Mouse (Mus musculus): ENCODE measurements at regions not wholly inside any gene's neighbourhood (a gene's known extent, or its start where the extent isn't known, plus 50 kb on each side); places are given as distances from the start of the nearest gene placed in this dataset.

DNA sequence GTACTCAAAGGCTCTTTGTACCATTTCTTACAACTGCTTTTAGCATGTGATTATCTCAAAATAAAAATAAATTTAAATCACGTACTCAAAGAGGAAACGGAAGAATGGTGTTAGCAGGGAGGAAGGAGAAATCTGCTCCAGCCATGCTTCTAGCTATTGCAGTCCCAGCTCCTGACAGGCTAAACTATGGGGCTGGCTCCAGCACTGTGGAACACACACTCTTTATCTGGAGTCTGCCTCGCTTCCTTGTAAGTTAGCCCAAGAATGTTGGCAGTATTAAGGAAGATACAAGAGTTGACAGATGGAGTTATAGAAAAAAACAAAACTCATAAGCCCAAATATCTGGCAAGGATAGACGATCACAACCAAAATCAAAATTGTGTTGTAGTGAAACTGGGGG is 161.5 kb upstream of the AI593442 start:
- 51% methylated on average over 4 of the region's 4 CpGs for WGBS
- no peaks in the 10 kb centered on the region for H3K9me3 ChIP-seq
- H3K4me2 ChIP-seq, result no peak overlapping the region
- no peak overlapping the region for H3K27ac ChIP-seq (replicated peaks)
- H3K4me3 ChIP-seq, result no peak overlapping the region
- no peaks in the 10 kb centered on the region for H3K36me3 ChIP-seq
- H3K4me1 ChIP-seq, result no peaks in the 10 kb centered on the region
- no peak overlapping the region for H3K9ac ChIP-seq
- ATAC-seq (ENCODE audit: extremely low read depth, insufficient number of reproducible peaks, low FRiP score, low TSS enrichment), result no peak
- no peaks in the 10 kb centered on the region for H3K27me3 ChIP-seq (replicated peaks)

DNA sequence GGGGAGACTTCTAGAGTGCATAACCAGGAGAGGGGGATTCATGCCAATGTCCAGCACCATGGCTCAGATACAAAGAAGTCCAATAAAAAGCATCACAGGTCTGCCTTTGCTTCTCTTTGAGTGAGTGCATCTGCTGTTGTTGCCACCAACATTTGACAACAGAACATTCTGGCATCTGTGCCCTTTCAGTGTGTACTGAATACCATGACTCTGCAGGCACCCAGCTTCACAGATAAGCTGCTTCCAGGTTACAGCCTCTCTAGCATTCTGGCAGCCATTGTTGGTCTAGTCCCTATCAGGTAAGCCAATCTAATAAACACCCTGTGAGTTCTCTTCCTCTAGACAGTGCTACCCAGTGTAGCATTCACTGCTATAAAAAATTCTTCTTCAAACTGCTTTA is 160.4 kb upstream of the AI593442 start:
- no peak overlapping the region for H3K4me3 ChIP-seq
- ATAC-seq (ENCODE audit: extremely low read depth, insufficient number of reproducible peaks, low FRiP score, low TSS enrichment), result no peak
- H3K27ac ChIP-seq (replicated peaks), result no peak overlapping the region
- H3K4me1 ChIP-seq, result no peaks in the 10 kb centered on the region
- no peak overlapping the region for H3K4me2 ChIP-seq
- no peaks in the 10 kb centered on the region for H3K9me3 ChIP-seq
- H3K36me3 ChIP-seq, result no peaks in the 10 kb centered on the region
- H3K27me3 ChIP-seq (replicated peaks), result no peaks in the 10 kb centered on the region
- no peak overlapping the region for H3K9ac ChIP-seq

GRCm38 (mm10) chr9:52836151-52836630 is 156.6 kb upstream of the AI593442 start:
- Histone ChIP-seq H3K9me3 (no peaks in the 10 kb centered on the region), H3K4me2 (no peak overlapping the region), H3K4me1 (no peaks in the 10 kb centered on the region), H3K36me3 (no peaks in the 10 kb centered on the region), H3K4me3 (no peak overlapping the region), H3K9ac (no peak overlapping the region), H3K27ac (replicated peaks) (no peak overlapping the region), H3K27me3 (replicated peaks) (no peaks in the 10 kb centered on the region)
- WGBS, result 66% methylated on average over 6 of the region's 6 CpGs
- no peak for ATAC-seq (ENCODE audit: extremely low read depth, insufficient number of reproducible peaks, low FRiP score, low TSS enrichment)

DNA sequence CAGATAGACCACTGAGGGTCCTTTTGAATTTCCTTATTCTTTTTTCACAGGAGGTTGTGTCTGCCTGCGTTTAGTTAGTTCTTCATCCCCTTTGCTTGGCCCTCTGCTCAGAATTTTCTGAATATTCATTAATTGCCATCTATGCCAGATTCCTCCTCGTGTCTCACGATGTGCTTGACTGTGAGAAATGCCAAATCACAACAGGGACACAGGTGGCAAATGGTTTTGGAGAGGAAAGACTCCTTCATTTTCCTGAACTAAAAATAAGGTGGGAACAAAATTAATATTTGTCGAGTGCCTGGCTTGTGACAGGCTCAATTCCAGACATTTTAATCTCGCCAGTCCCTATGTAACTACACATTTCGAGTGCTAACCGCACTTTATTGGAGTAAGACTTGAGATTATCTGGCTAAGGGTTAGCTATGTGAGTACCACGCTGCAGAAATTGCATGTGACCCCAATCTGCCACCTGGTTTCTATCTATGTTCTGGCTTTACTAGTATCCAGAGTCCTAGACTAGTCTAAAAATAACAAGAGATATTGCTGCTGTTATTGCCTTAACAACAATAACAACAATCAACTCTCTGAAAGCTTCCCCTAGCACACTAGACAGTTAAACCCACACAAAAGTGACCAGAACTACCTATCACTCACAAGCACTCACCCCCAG is 156.0 kb upstream of the AI593442 start:
- no peak overlapping the region for H3K9ac ChIP-seq
- no peak overlapping the region for H3K4me3 ChIP-seq
- 63% methylated on average over 8 of the region's 8 CpGs for WGBS
- H3K36me3 ChIP-seq, result no peaks in the 10 kb centered on the region
- no peaks in the 10 kb centered on the region for H3K4me1 ChIP-seq
- H3K27me3 ChIP-seq (replicated peaks), result no peaks in the 10 kb centered on the region
- no peaks in the 10 kb centered on the region for H3K9me3 ChIP-seq
- ATAC-seq (ENCODE audit: extremely low read depth, insufficient number of reproducible peaks, low FRiP score, low TSS enrichment), result no peak
- H3K4me2 ChIP-seq, result no peak overlapping the region
- H3K27ac ChIP-seq (replicated peaks), result no peak overlapping the region

- no peak for ATAC-seq (ENCODE audit: extremely low read depth, insufficient number of reproducible peaks, low FRiP score, low TSS enrichment)
- 73% methylated on average over 1 of the region's 1 CpGs for WGBS
- no peak overlapping the region for H3K9ac ChIP-seq
- no peaks in the 10 kb centered on the region for H3K9me3 ChIP-seq
- no peak overlapping the region for H3K27ac ChIP-seq (replicated peaks)
- H3K4me1 ChIP-seq, result no peaks in the 10 kb centered on the region
- no peak overlapping the region for H3K4me3 ChIP-seq
- no peaks in the 10 kb centered on the region for H3K27me3 ChIP-seq (replicated peaks)
- H3K36me3 ChIP-seq, result no peaks in the 10 kb centered on the region
- no peak overlapping the region for H3K4me2 ChIP-seq
These were observed 147.2 kb upstream of the AI593442 start for GRCm38 (mm10) chr9:52826781-52827180.

- ATAC-seq (ENCODE audit: extremely low read depth, insufficient number of reproducible peaks, low FRiP score, low TSS enrichment), result no peak
These were observed 136.7 kb upstream of the AI593442 start for GRCm38 (mm10) chr9:52816309-52816708.

GRCm38 (mm10) chr9:52802969-52803368 is 123.4 kb upstream of the AI593442 start:
- Histone ChIP-seq H3K4me2 (no peak overlapping the region), H3K27ac (replicated peaks) (no peak overlapping the region), H3K4me1 (no peaks in the 10 kb centered on the region), H3K36me3 (no peaks in the 10 kb centered on the region), H3K9me3 (no peaks in the 10 kb centered on the region), H3K4me3 (no peak overlapping the region), H3K9ac (no peak overlapping the region), H3K27me3 (replicated peaks) (no peaks in the 10 kb centered on the region)
- 86% methylated on average over 13 of the region's 13 CpGs for WGBS
- no peak for ATAC-seq (ENCODE audit: extremely low read depth, insufficient number of reproducible peaks, low FRiP score, low TSS enrichment)

More at GRCm38 (mm10) chr9:52816309-52816708, 136.7 kb upstream of the AI593442 start:
- Histone ChIP-seq H3K4me2 (no peak overlapping the region), H3K27ac (replicated peaks) (no peak overlapping the region), H3K4me3 (no peak overlapping the region), H3K4me1 (no peaks in the 10 kb centered on the region), H3K9ac (no peak overlapping the region), H3K9me3 (no peaks in the 10 kb centered on the region), H3K36me3 (no peaks in the 10 kb centered on the region), H3K27me3 (replicated peaks) (no peaks in the 10 kb centered on the region)
- 72% methylated on average over 4 of the region's 4 CpGs for WGBS

DNA sequence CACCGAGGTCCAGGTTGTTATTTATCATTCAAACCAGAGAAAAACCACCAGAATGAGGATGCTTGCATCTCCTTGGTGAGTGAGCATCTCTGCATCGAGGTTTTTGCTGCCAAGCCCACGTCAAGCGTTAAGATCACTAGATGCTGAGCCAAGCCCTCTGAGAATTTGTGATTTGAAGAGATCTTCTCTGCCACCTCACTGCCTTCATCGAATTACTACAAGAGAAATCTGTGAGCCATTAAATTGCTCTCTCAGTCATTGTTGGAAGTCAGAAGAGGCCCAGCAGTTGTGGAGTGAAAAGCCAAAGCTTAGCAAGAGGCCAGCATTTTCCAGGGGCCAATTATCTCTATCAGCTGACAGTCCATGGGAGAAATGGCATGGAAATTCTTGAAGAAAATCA is 122.2 kb upstream of the AI593442 start:
- Histone ChIP-seq H3K4me3 (no peak overlapping the region), H3K4me1 (no peaks in the 10 kb centered on the region), H3K36me3 (no peaks in the 10 kb centered on the region), H3K27me3 (replicated peaks) (no peaks in the 10 kb centered on the region), H3K27ac (replicated peaks) (no peak overlapping the region), H3K9me3 (no peaks in the 10 kb centered on the region), H3K4me2 (no peak overlapping the region), H3K9ac (no peak overlapping the region)
- 68% methylated on average over 5 of the region's 5 CpGs for WGBS
- ATAC-seq (ENCODE audit: extremely low read depth, insufficient number of reproducible peaks, low FRiP score, low TSS enrichment), result no peak

DNA sequence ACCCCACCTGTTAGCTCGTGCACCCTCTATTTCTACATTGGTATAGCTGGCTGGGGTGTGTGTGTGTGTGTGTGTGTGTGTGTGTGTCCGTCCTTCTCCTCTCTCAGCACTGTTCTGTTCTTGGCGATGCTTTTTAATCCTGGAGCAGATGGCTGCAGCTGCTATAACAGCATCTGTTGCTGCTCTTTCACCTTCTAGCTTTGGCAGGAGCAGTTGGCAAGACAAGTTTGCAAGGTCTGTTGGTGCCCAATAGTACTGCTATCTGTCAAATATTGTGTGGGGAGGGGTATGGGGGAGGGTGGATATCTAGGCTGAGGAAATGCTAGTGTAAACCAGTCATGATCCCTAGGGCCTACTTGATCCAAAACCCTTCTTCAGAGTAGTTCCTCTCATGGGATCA is 120.9 kb upstream of the AI593442 start:
- no peaks in the 10 kb centered on the region for H3K4me1 ChIP-seq
- no peaks in the 10 kb centered on the region for H3K36me3 ChIP-seq
- H3K4me3 ChIP-seq, result no peak overlapping the region
- no peak for ATAC-seq (ENCODE audit: extremely low read depth, insufficient number of reproducible peaks, low FRiP score, low TSS enrichment)
- H3K27ac ChIP-seq (replicated peaks), result no peak overlapping the region
- H3K9ac ChIP-seq, result no peak overlapping the region
- WGBS, result 76% methylated on average over 3 of the region's 3 CpGs
- no peaks in the 10 kb centered on the region for H3K9me3 ChIP-seq
- H3K27me3 ChIP-seq (replicated peaks), result no peaks in the 10 kb centered on the region
- no peak overlapping the region for H3K4me2 ChIP-seq

- no peak overlapping the region for H3K27ac ChIP-seq (replicated peaks)
- no peaks in the 10 kb centered on the region for H3K36me3 ChIP-seq
- no peak overlapping the region for H3K9ac ChIP-seq
- H3K4me3 ChIP-seq, result no peak overlapping the region
- no peaks in the 10 kb centered on the region for H3K27me3 ChIP-seq (replicated peaks)
- 50% methylated on average over 1 of the region's 1 CpGs for WGBS
- no peaks in the 10 kb centered on the region for H3K4me1 ChIP-seq
- no peak overlapping the region for H3K4me2 ChIP-seq
- no peak for ATAC-seq (ENCODE audit: extremely low read depth, insufficient number of reproducible peaks, low FRiP score, low TSS enrichment)
- no peaks in the 10 kb centered on the region for H3K9me3 ChIP-seq
These were observed 113.0 kb upstream of the AI593442 start for GRCm38 (mm10) chr9:52792596-52792995.

DNA sequence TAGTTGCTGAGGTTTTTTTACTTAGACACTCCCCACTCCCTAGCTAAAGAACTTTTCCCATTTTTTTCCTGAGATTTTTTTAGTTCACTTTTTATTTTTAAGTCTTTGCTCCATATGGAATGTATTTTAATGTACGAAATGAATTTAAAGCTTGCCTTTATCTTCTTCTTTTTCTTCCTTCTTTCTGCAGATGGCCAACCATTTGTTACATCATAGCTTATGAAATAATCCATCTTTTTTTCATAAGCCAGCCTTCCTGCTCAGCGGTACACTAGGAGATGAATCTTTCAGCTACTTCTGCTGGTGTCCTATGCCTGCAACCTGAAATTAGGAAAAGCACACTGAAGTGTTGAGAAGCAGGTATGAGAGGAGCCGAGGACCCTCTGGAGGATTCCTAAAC is 102.9 kb upstream of the AI593442 start:
- Histone ChIP-seq H3K4me1 (no peaks in the 10 kb centered on the region), H3K4me2 (no peak overlapping the region), H3K4me3 (no peak overlapping the region), H3K9ac (no peak overlapping the region), H3K27ac (replicated peaks) (no peak overlapping the region), H3K9me3 (no peaks in the 10 kb centered on the region), H3K27me3 (replicated peaks) (no peaks in the 10 kb centered on the region), H3K36me3 (no peaks in the 10 kb centered on the region)
- no peak for ATAC-seq (ENCODE audit: extremely low read depth, insufficient number of reproducible peaks, low FRiP score, low TSS enrichment)
- 79% methylated on average over 3 of the region's 3 CpGs for WGBS

DNA sequence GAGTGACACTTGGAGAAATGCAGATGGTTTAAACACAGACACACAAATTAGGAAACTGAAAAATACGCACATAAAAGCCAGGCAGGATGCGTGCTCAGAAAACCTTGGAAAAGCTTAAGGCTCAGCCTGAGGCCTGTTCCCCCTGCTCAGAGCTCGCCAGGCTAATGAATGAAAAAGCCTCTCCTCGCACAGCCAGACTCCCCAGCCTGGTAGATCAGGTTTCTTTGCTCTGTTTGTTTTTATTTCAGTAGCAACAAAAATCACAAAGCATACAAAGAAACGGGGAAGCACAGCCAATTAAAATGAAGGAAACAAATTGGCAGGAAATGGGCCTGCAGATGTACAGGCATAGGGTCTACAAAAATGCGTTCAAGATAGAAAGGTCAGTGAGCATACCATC is 97.0 kb upstream of the AI593442 start:
- WGBS, result 40% methylated on average over 6 of the region's 6 CpGs
- H3K27me3 ChIP-seq (replicated peaks), result no peaks in the 10 kb centered on the region
- H3K4me1 ChIP-seq, result no peaks in the 10 kb centered on the region
- ATAC-seq (ENCODE audit: extremely low read depth, insufficient number of reproducible peaks, low FRiP score, low TSS enrichment), result no peak
- no peak overlapping the region for H3K9ac ChIP-seq
- no peaks in the 10 kb centered on the region for H3K36me3 ChIP-seq
- H3K27ac ChIP-seq (replicated peaks), result no peak overlapping the region
- no peaks in the 10 kb centered on the region for H3K9me3 ChIP-seq
- no peak overlapping the region for H3K4me3 ChIP-seq
- no peak overlapping the region for H3K4me2 ChIP-seq
